Mouse (Mus musculus) midbrain, embryonic 13.5 days (tissue): ENCODE results near the gene Thoc7. TPM values are rescaled to one million over a fixed set of nuclear protein-coding genes. Genes with fewer than 3 reads are reported as not detected.

Experiments used
- ATAC-seq: fragments of 200-750 bp; cut with Nextera tagmentation; 2 replicates; pipeline ENCODE4 v1.8.0; 2017; ENCODE audit warnings: mild to moderate bottlenecking, moderate TSS enrichment, moderate library complexity
- H3K27ac ChIP-seq: fragments of 300-500 bp; sonication (generic); 2 replicates; pipeline ENCODE4 v1.5.1; 2015; ENCODE audit warnings: inconsistent platforms, mild to moderate bottlenecking, moderate library complexity
- H3K27me3 ChIP-seq: fragments of 300-500 bp; sonication (generic); 2 replicates; pipeline ENCODE4 v1.6.1; 2015; ENCODE audit warnings: mild to moderate bottlenecking, inconsistent platforms
- H3K36me3 ChIP-seq: fragments of 300-500 bp; sonication (generic); 2 replicates; pipeline ENCODE4 v1.6.1; 2015; ENCODE audit warnings: mild to moderate bottlenecking, inconsistent platforms
- H3K4me1 ChIP-seq: fragments of 300-500 bp; sonication (generic); replicated peaks from 2 replicates; pipeline ENCODE4 v1.6.1; 2015; ENCODE audit warnings: inconsistent platforms
- H3K4me2 ChIP-seq: fragments of 300-500 bp; sonication (generic); replicated peaks from 2 replicates; pipeline ENCODE4 v1.6.1; 2015; ENCODE audit warnings: moderate library complexity, mild to moderate bottlenecking, inconsistent platforms
- H3K4me3 ChIP-seq: fragments of 300-500 bp; sonication (generic); replicated peaks from 2 replicates; pipeline ENCODE4 v1.5.1; 2015; ENCODE audit warnings: mild to moderate bottlenecking, inconsistent platforms
- H3K9ac ChIP-seq: fragments of 300-500 bp; sonication (generic); replicated peaks from 2 replicates; pipeline ENCODE4 v1.6.1; 2015; ENCODE audit warnings: mild to moderate bottlenecking, inconsistent platforms
- H3K9me3 ChIP-seq: fragments of 300-500 bp; sonication (generic); 2 replicates; pipeline ENCODE4 v1.6.1; 2016; ENCODE audit warnings: mild to moderate bottlenecking, inconsistent platforms
- WGBS: fragments of 180-500 bp; shearing (Covaris S2); methylation state at CpG from one replicate; pipeline ENCODE4 v1.1.7; 2015; 5-methylcytosine and 5-hydroxymethylcytosine counted together
- polyA plus RNA-seq: library from polyadenylated mRNA; unstranded; fragments of >200 nt; fragmentation: Nextera tagmentation; extraction: Ambion mirVana; gene quantifications from 2 replicates; pipeline ENCODE4 v1.2.1, GENCODE M21; 2015

Gene Thoc7
- 196 and 215 TPM in 2 replicates for polyA plus RNA-seq

- Histone ChIP-seq H3K4me3 (peak within 1 kb of the TSS; percentile 90), H3K27me3 (no peaks in the 10 kb centered on the region), H3K9ac (peak within 1 kb of the TSS; percentile 97), H3K9me3 (no peaks in the 10 kb centered on the region), H3K4me2 (peak within 1 kb of the TSS; percentile 69), H3K4me1 (peaks cover 30% of the 10 kb centered on the region), H3K27ac (peak within 1 kb of the TSS; percentile 89), H3K36me3 (no peaks in the 10 kb centered on the region)
- WGBS, result 3% methylated on average over 37 of the region's 56 CpGs
- ATAC-seq, result peak; percentile 71
Measured at GRCm38 (mm10) chr14:13961401-13962112, at the start of gene Thoc7, which contains the start of gene Atxn7. Gene Thoc7, minus strand, starts transcription at chr14:13961852. Gene Atxn7, plus strand, starts transcription at chr14:13961440.

- peaks cover 16% of the 10 kb centered on the region for H3K4me1 ChIP-seq
- H3K9me3 ChIP-seq, result no peaks in the 10 kb centered on the region
- ATAC-seq, result no peak
- H3K4me3 ChIP-seq, result no peak overlapping the region
- H3K27ac ChIP-seq, result no peak overlapping the region
- H3K27me3 ChIP-seq, result no peaks in the 10 kb centered on the region
- no peaks in the 10 kb centered on the region for H3K36me3 ChIP-seq
- no peak overlapping the region for H3K9ac ChIP-seq
- 77% methylated on average over 6 of the region's 6 CpGs for WGBS
- H3K4me2 ChIP-seq, result no peak overlapping the region
Measured at GRCm38 (mm10) chr14:14009712-14010111, 48.1 kb upstream of the Thoc7 start.

GRCm38 (mm10) chr14:14002771-14003170 is 41.1 kb upstream of the Thoc7 start:
- WGBS, result 96% methylated on average over 7 of the region's 7 CpGs
- ATAC-seq, result no peak
- no peaks in the 10 kb centered on the region for H3K27me3 ChIP-seq

DNA sequence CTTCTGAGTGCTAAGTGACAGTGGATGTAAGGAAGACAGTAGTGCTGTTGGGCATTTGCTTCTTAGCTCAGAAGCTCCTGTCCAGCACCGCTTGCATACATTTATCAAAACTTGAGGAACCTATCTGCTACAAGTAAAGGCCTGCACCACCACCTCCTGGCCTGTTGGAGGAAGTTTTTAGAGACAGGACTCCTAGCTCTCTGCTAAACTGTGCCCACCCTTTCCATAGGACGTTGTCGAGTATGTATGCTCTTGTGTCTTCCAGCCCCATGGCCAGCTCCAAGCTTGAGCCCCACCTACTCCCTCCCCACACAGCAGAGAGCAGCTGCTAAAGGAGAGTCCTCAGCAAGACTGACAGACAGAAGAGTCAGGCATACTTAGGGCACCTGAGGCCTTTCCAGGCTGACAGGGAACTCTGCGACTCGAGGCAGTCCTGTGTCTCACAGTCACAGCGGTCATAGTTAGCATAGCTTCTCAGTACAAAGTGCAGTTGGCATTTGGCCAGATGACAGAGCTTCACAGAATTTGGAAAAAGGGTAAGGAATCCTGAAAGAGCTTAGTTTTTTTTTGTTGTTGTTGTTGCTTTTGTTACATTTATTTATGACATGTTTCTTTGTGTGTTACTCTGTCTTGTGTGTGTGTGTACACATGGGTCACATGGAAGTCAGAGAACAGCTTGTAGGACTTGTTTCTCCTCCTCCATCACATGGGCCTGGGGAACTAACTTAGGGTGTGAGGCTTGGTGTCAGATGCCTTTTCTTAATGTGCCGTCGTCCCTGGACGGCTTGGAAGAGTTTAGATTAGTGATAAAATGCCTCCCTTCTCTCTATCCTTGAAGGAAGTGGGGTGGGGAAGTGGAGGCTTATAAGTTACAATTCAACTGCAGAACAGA is 33.8 kb upstream of the Thoc7 start:
- no peak for ATAC-seq
- 79% methylated on average over 9 of the region's 9 CpGs for WGBS

More at GRCm38 (mm10) chr14:14002771-14003170, 41.1 kb upstream of the Thoc7 start:
- Histone ChIP-seq H3K9me3 (no peaks in the 10 kb centered on the region), H3K4me3 (no peak overlapping the region), H3K4me2 (no peak overlapping the region), H3K4me1 (no peaks in the 10 kb centered on the region), H3K9ac (no peak overlapping the region), H3K36me3 (no peaks in the 10 kb centered on the region), H3K27ac (no peak overlapping the region)

DNA sequence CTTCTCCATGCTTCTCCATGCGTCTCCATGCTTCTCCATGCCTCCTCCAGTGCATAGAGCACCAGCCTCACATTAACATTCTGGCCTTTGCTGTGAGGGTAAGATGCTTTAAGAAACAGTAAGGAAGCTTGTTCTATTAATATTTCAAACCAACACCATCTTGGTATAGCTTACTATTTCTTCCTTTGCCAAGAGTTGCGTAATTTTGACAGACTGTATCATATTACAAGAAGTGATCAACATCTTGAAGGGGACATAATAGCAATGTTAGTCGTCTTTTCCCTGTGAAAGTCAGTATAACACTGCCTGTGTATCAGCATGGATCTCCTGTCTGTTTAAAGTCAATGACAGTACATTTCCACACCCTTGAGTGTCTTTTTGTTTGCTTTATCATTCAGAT is 29.1 kb upstream of the Thoc7 start:
- Histone ChIP-seq H3K4me1 (no peaks in the 10 kb centered on the region), H3K9ac (no peak overlapping the region), H3K36me3 (no peaks in the 10 kb centered on the region), H3K4me3 (no peak overlapping the region), H3K4me2 (no peak overlapping the region), H3K9me3 (no peaks in the 10 kb centered on the region), H3K27me3 (no peaks in the 10 kb centered on the region), H3K27ac (no peak overlapping the region)
- ATAC-seq, result no peak
- WGBS, result 88% methylated on average over 3 of the region's 3 CpGs

More for the DNA sequence above, 33.8 kb upstream of the Thoc7 start:
- no peak overlapping the region for H3K4me3 ChIP-seq
- H3K9me3 ChIP-seq, result no peaks in the 10 kb centered on the region
- H3K9ac ChIP-seq, result no peak overlapping the region
- no peaks in the 10 kb centered on the region for H3K36me3 ChIP-seq
- H3K27ac ChIP-seq, result no peak overlapping the region
- H3K27me3 ChIP-seq, result no peaks in the 10 kb centered on the region
- H3K4me1 ChIP-seq, result no peaks in the 10 kb centered on the region
- H3K4me2 ChIP-seq, result no peak overlapping the region

- no peaks in the 10 kb centered on the region for H3K4me1 ChIP-seq
- H3K9me3 ChIP-seq, result no peaks in the 10 kb centered on the region
- H3K9ac ChIP-seq, result no peak overlapping the region
- no peaks in the 10 kb centered on the region for H3K27me3 ChIP-seq
- H3K4me3 ChIP-seq, result no peak overlapping the region
- no peak overlapping the region for H3K27ac ChIP-seq
- no peak for ATAC-seq
- no peak overlapping the region for H3K4me2 ChIP-seq
- WGBS, result 67% methylated on average over 2 of the region's 2 CpGs
- no peaks in the 10 kb centered on the region for H3K36me3 ChIP-seq
Measured at GRCm38 (mm10) chr14:13988397-13988796, 26.7 kb upstream of the Thoc7 start.

- WGBS, result 51% methylated on average over 2 of the region's 2 CpGs
- no peak for ATAC-seq
- Histone ChIP-seq H3K4me1 (no peaks in the 10 kb centered on the region), H3K9me3 (no peaks in the 10 kb centered on the region), H3K36me3 (no peaks in the 10 kb centered on the region), H3K4me2 (no peak overlapping the region), H3K4me3 (no peak overlapping the region), H3K27me3 (no peaks in the 10 kb centered on the region), H3K9ac (no peak overlapping the region), H3K27ac (no peak overlapping the region)
Measured at GRCm38 (mm10) chr14:13982174-13982573, 20.5 kb upstream of the Thoc7 start.

GRCm38 (mm10) chr14:13981286-13981685 is 19.6 kb upstream of the Thoc7 start:
- H3K9ac ChIP-seq, result no peak overlapping the region
- H3K36me3 ChIP-seq, result no peaks in the 10 kb centered on the region
- no peaks in the 10 kb centered on the region for H3K9me3 ChIP-seq
- 42% methylated on average over 2 of the region's 2 CpGs for WGBS
- no peak for ATAC-seq
- H3K4me2 ChIP-seq, result no peak overlapping the region
- H3K27me3 ChIP-seq, result no peaks in the 10 kb centered on the region
- no peaks in the 10 kb centered on the region for H3K4me1 ChIP-seq
- H3K4me3 ChIP-seq, result no peak overlapping the region
- no peak overlapping the region for H3K27ac ChIP-seq

- no peak for ATAC-seq
- no peak overlapping the region for H3K4me3 ChIP-seq
- H3K27ac ChIP-seq, result no peak overlapping the region
- H3K4me1 ChIP-seq, result no peaks in the 10 kb centered on the region
- H3K9me3 ChIP-seq, result no peaks in the 10 kb centered on the region
- H3K36me3 ChIP-seq, result no peaks in the 10 kb centered on the region
- no peak overlapping the region for H3K4me2 ChIP-seq
- no peak overlapping the region for H3K9ac ChIP-seq
- H3K27me3 ChIP-seq, result no peaks in the 10 kb centered on the region
- WGBS, result 87% methylated on average over 1 of the region's 1 CpGs
Measured at GRCm38 (mm10) chr14:13977498-13977897, 15.8 kb upstream of the Thoc7 start.

DNA sequence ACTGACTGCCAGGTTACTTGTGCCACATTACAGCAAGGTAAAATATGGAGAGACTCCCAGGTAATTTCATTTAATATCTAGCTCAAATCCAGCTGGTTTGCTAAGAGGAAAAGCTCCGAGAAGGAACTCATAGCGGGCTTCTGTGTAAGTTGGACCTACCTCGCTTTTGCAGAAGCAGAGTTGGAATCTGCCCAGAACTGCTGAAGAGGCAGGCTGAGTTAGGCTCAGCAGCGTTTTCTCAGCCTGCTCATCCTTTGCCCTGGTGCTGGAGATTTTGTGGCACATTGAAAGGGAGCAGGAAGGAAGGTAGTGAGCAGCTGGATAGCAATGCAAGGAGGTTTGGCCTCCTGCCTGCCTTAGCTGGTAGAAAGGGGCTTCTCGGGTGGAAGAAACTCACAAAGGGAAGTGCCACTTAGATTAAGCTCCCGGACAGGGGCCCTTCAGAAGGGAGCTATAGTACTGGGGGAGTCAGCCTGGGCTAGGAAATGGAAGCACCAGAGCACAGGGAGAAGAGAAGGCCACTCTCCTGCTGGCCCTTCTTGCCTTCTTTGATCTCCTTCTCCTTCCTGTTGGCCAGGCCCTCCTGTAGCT is 10.1 kb upstream of the Thoc7 start:
- Histone ChIP-seq H3K4me3 (no peak overlapping the region), H3K4me1 (no peaks in the 10 kb centered on the region), H3K27ac (no peak overlapping the region), H3K9me3 (no peaks in the 10 kb centered on the region), H3K27me3 (no peaks in the 10 kb centered on the region), H3K4me2 (no peak overlapping the region), H3K9ac (no peak overlapping the region), H3K36me3 (no peaks in the 10 kb centered on the region)
- 49% methylated on average over 6 of the region's 6 CpGs for WGBS
- ATAC-seq, result no peak

- WGBS, result 87% methylated on average over 3 of the region's 3 CpGs
- no peak for ATAC-seq
Measured at GRCm38 (mm10) chr14:13970513-13970912, 8.9 kb upstream of the Thoc7 start.

DNA sequence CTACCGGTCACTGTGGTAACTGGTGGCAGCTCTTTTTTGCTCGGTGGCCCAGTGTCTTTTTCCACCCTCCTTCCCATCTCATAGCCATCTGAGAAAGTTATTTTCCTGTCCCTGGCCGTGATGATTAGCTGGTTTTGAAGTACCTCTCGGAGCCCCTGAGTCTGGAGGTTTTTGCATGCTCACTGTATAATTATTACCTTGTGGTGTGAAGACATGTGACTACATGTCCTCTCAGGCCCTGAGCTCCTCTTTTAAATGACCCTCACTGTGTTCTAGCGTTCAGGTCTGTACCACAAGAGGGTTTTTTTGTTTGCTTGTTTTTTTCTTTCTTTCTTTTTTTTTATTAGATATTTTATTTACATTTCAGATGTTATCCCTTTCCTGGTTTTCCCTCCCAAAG is 6.8 kb upstream of the Thoc7 start:
- Histone ChIP-seq H3K4me1 (no peaks in the 10 kb centered on the region), H3K9me3 (no peaks in the 10 kb centered on the region), H3K36me3 (no peaks in the 10 kb centered on the region), H3K27me3 (no peaks in the 10 kb centered on the region), H3K9ac (no peak overlapping the region), H3K27ac (no peak overlapping the region), H3K4me3 (no peak overlapping the region), H3K4me2 (no peak overlapping the region)
- WGBS, result 85% methylated on average over 5 of the region's 5 CpGs
- no peak for ATAC-seq

More at GRCm38 (mm10) chr14:13970513-13970912, 8.9 kb upstream of the Thoc7 start:
- no peaks in the 10 kb centered on the region for H3K9me3 ChIP-seq
- H3K4me1 ChIP-seq, result no peaks in the 10 kb centered on the region
- no peaks in the 10 kb centered on the region for H3K27me3 ChIP-seq
- H3K4me3 ChIP-seq, result no peak overlapping the region
- no peak overlapping the region for H3K9ac ChIP-seq
- H3K4me2 ChIP-seq, result no peak overlapping the region
- H3K36me3 ChIP-seq, result no peaks in the 10 kb centered on the region
- no peak overlapping the region for H3K27ac ChIP-seq
